Mouse (Mus musculus) kidney, postnatal 36 days (tissue): ENCODE measurements around the gene Cdc42bpa.
A peak's percentile ranks its signal among the peaks of the same experiment; 100 is the strongest.

Experiments used
- DNase-seq, 2 experiments: peaks; one replicate each; pipeline ENCODE4 v3.0.0; 2021 to 2022; ENCODE audit warnings: mixed read lengths in 2 of 2

The Cdc42bpa gene

DNA sequence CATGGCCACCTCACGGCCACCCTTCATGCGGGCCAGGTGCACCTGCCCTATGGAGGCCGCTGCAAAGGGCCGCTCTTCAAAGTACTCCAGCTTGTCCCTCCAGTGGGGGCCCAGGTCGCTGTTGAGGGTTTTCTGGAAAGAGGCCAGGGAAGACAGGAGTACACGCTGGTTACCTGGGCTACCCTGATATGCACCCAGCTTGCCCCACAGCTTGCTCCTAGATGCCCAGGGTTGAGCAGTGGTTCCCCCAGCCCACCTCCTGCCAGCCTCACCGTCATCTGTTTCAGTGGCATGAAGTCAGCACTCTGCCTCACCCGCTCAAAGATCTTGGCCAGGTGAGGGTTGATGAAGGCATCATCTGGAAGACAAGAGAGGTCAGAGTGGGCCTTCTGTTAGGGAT is 209.8 kb downstream of the Cdc42bpa start:
- DNase-seq = no peak

DNA sequence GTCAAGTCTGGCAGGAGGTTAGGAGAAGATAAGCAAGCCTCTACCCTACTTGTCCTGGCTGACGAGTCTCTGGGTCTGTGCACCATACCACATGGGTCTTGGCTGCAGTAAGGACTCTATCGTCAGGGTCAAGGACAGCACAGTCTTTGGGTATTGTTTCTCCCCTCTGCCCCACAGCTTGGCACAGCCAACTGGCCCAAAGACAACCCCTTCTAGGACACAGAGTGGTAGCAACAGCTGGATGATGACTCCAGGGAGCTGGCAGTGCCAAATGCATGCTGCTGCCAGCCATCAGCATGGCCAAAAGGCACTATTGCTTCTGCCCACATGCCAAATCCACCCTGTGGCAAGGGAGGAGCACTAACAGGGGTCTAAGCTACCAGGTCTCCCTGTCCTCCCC is 211.6 kb downstream of the Cdc42bpa start:
- DNase-seq = no peak

DNA sequence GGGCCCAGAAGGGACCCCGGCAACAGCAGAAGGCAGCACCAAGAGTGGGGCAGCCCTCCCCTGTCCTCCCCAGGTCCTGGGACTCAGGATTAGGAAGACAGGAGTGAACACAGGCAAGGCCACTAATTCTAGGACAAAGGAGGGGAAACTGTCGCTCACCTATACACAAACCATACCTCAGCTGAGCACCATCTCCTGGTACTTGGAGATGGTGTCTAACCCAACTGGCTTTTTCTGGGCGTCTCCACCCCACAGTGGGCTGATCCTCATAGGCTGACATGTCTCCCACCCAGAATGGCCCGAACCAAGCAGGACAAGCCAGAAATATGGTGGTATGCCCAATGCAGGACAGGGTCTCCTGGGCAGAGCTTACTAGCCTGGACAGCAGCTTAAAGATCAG is 212.3 kb downstream of the Cdc42bpa start:
- DNase-seq = no peak

DNA sequence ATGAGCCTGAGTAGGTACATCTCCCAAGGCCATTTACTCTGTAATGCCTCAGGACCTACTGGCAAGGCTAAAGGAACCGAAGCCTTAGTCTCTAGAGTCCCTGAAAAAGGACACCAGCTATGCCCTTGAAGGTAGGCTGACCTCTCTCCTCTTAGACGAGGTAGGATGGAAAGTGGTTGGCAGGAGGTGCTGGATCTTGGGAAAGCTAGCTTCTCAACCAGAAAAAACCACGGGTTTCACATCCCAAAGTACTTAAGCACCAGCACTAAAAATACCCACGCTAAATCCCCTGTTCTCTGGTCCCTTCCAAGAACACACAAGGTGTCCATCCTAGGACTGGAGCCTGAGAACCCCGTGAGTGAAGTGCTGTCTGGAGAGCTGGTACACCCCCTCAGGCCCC is 212.7 kb downstream of the Cdc42bpa start:
- DNase-seq = no peak

DNA sequence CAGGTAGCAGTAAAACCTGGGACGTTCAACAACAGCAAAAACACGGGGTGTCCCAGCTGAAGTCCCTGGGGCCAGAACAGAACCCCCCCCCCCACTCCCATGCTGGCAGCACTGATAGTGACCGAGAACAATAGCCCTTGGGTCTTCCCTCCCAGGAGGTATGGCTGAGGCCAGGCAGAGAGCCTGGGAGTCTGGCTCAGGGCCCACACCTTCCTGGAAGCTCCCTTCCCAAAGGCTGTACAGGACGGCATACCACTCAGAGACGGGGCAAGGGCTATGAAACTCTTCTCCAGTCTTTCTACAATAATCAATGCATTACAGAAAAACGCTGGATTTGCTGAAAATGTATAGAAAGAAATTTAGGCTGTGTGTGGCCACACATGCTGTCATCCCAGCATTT is 214.4 kb downstream of the Cdc42bpa start:
- no peak for DNase-seq

DNA sequence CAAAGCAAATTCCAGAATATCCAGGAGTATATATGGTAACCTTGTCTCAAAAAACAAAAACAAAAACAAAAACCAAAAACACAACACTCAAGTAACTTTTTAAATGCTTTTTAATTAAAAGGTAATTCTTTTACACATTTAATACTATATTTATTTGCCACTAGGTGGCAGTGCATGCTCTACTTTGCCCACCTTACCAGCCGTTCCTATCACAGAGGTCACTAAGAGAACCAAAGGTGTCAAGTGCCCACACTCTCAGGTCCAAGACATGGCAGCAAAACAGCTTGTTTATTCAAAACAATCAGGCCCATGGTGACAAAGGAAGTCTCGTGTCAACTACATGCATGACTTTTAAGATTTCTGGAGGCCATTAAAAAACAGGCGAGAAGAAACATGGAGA is 214.9 kb downstream of the Cdc42bpa start:
- no peak for DNase-seq

DNA sequence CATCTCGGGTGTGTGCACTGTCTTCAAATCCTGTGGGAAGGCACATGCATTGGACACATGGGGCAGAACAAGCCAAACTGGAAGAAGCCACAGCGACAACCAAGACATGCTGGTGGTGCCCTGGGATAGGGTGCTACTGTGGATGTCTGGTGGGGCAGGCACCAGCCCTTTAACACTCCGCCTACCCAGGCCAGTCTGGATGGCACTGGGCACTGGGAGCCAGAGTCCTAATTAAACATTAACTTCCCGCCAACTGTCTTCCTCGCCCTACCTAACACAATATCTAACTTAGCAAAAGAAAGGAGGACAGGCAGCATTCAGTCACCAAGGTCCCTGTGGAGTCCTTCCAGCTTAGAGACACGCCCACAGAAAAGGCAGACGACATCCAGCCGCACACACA is 215.4 kb downstream of the Cdc42bpa start:
- DNase-seq = peak; percentile 75 to 89

DNA sequence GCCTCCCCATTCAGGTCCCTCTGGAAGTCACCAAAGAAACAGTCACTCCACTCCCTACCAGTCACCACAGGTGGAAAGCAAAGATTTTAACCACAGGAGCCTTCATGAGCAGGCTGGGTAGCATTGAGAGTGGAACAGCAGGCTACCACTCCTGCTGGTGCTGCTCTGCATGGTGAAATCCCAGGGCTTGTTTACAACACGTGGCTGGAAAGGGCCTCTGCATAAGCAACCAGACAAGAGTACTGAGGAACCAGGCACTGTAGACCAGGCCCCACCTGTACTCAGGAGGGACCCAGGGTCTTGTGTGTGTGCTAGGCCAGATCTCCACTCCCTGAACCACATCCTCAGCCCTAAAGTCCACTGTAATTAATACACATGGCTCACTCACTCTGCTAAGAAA is 216.5 kb downstream of the Cdc42bpa start:
- DNase-seq = no peak

DNA sequence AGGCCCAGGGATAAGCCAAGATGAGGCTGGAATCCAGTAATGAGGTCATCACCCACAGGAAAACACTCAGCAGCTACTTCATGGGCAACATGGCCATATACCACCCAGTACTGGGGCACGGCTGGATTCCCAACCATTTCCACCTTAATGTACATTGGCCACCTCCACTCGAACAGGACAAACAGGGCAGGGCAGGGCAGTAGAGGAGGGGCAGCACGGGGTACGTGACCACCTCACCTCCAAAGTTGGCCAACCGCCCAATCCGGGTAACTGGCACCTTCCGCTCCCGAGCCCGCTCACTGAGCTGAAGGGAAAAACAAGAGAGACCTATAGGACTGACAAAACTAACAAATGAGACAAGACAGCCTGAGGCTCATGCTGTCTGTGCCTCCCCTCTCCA is 218.1 kb downstream of the Cdc42bpa start:
- peak in 1 of 2 experiments; percentile 53 for DNase-seq

DNA sequence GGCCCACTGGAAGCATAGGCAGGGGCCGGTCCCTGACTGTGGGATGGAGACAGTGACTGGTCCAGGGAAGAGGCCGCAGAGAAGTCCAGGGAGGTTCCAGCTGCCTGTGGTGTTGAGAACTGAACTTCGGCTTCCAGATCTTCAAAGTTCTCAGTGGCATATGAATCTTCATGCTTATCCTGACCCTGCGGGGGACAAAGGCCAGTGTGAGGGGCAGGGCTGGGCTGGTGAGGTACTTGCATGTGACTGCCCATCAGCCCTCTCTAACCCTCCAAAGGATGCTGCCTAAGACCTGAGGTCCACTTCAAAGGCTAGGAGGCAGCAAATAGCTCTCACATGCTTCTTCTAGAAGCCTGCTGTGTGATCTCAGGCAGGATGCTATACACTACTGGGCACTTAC is 218.8 kb downstream of the Cdc42bpa start:
- DNase-seq = peak; percentile 45 to 54

DNA sequence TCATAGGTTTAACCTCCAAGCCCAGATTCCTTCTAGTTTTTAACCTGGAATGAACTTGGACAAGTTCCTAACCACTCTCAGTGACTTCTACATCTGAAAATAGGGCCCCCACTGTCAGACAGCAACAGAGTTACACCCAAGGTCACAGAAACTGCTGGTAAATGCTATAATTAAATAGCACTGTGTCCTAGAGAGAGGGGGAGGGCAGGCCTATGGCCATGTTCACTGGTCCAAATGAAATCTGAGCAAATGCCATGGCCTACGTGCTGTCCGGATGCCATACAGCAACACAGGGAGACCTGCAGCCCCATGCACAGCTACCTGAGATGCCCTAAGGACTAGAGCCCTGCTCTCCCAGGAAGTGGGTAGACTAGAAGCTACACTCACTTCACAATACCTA is 219.6 kb downstream of the Cdc42bpa start:
- DNase-seq = no peak

DNA sequence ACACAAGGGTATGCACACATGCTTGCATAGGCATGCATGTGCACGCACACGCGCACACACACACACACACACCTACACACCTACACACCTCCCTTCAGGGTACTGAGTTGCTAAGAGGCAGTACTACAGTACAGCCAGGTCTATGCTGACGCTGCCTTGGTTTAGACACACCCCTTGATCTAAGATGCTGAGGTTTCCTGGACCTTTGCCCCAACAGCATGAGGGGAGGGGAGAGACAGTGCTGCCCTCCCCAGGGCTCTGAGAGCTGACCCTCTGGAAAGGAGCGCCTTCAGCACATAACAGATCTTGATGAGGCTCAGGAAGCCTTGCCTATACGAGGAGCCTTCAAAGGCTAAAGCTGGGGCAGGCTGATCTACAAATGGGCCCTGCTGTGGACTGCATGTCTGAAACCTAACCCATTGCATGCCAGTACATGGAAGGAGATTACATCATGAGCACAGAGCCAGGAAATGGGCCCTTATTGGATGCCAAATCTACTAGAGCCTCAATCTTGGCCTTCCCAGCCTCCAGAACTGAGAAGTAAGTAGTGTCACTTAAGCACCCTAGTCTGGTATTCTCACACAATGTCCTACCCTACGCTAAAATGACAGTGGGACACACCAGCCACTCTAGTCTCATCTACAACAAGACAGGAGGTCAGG is 221.2 kb downstream of the Cdc42bpa start:
- DNase-seq = peak; percentile 68 to 81

DNA sequence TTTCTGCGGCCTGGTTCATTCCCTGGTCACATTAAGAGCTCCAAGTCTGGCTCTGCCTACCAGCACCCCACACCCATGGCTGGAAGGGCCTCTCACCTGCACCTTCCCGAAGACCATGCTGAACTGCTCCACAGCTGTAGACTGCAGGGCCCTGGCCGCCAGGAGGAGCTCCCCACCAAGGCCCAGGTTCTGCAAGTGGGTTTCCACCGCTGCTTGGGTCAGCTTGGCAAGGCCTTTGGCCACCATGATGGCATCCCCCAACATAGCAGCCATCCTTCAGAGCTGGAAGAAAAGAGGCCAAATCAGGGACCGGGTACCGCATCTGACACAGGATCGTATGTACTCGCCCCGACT is 221.7 kb downstream of the Cdc42bpa start:
- DNase-seq = no peak

DNA sequence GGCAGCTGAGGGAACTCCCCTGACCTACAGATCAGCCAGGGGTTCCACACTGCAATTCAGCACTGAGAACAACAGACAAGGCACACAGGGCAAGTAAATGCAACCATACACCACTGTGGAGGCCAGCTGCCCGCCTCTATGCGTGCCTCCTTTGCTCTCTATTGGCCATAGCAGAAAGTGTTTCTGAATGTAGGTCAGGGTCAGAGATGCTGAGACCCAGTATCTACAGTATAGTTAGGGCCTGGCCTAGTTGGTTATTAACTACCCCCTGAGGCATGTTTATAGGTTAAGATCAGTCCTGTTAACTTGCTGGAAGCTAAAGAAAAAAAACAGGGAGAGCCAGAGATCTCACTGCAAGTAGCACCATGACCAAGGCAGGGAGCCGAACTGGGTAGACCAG is 222.5 kb downstream of the Cdc42bpa start:
- peak in 1 of 2 experiments; percentile 68 for DNase-seq

DNA sequence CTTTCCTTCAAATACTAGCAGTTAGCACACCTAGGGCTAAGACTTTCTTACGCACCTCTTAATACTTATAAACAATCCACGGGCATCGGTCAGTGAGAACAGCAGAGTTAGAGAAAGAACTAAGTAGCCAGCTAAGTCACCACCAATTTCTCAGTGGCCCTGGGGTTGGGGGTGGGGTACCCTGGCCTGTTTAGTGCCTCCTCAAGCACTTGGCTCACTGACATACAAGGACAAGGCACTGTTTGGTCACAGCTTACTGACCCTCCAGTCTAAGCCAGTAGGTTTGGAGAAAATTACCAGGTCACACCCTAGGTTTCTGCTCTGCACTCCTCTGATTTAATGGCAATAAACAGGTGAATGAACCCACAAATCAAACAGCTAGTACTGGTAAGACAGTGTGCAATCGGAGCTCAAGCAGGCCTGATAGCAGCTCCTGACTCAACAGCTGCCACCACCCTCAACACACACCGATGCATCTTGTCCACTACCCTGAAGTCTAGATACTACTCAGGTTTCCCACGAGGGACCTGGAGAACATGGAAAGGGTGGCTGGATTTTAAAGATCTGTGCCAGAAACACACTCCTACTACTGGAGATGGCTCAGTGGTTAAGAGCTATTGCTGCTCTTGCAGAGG is 223.4 kb downstream of the Cdc42bpa start:
- peak in 1 of 2 experiments; percentile 58 for DNase-seq

DNA sequence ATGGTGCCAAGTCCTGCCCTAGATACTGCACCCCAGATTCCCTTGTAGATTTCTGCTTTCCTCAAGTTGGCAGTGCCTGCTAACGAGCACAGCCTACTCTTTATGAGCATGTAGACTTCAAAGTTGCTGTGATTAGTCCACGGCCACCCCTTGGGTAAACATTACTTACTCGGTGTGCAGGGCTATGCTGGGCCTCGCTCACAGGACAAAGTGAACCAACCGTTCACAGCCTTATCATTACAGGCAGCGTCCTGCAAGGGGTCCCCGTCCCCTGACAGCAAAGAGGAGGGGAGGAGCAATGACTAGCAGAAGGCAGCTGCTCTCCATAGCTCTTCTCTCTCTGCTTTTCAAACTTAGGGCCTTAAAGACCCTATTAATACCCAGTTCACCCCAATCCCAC is 224.5 kb downstream of the Cdc42bpa start:
- no peak for DNase-seq

DNA sequence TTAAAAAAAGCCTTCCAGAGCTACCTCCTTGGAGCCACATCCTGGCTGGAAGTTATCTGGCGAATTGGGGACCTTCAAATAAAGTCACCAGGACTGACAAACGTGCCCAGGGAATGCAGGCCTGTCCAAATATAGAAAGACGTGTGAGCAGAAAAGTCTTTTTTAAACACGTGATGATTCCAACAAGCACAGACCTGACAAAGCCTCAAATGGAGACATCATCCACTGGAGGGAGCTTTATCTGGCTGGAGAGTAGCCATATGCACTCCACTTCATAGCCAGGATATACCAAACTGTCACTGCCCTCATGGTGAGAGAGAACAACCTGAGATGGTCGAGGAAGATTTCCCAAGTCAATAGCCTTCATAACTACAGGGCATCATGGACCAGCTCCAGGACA is 225.6 kb downstream of the Cdc42bpa start:
- DNase-seq = no peak

DNA sequence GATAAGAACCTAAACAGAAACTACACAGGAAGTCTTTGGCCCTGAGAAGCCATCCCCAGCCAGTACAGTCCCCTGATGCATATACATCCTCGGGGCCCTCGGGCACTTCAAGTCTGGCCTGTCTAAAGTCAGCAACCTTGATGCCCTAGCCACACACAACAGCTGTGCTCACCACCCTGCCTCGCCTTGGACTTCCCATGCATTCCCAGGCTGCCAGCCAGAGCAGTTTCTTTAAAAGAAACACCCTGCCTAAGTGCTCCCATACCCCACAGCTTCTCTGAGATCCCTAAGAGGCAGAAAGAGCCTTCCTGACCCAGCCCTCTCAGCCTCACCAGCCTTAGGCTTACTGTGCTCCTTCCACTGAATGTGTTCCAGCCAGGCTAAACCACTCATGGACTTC is 226.1 kb downstream of the Cdc42bpa start:
- no peak for DNase-seq

DNA sequence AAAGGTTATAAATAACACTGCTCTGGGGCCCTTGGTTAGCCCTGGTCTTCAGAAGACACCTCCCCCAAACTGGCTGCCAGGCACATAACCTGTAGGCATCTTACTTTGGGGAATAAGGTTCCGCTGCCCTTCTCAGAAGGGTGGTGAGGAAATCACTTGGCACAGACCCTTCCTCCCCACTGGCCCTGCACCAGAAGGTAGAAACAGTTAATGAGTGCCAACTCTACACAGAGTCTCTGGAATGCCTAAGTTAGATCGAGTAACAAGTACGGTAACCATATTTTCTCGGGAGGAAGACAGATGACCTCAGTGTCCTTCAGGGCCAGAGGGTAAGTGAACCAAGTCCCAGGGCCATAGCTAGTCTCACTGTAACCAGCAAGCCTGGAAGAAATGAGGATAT is 228.7 kb downstream of the Cdc42bpa start:
- peak; percentile 64 to 80 for DNase-seq

DNA sequence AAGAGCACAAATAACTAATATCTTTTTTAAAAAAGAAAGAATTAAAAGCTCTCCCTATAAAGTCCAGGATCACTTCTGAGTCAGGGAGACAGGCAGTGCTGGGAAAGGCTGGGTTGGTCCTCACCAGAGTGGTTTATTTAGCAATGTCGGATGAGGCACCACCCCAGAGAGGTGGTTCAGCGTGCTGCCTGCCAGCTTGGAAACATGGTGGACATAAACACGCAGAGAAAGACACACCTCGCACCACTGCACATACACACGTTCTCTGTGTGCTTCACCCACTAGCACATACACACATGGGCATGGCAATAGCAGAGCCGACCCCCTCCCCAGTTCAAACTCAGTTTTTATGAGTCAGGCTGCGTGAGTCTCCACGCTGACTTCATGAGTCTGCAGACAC is 230.8 kb downstream of the Cdc42bpa start:
- DNase-seq = no peak

DNA sequence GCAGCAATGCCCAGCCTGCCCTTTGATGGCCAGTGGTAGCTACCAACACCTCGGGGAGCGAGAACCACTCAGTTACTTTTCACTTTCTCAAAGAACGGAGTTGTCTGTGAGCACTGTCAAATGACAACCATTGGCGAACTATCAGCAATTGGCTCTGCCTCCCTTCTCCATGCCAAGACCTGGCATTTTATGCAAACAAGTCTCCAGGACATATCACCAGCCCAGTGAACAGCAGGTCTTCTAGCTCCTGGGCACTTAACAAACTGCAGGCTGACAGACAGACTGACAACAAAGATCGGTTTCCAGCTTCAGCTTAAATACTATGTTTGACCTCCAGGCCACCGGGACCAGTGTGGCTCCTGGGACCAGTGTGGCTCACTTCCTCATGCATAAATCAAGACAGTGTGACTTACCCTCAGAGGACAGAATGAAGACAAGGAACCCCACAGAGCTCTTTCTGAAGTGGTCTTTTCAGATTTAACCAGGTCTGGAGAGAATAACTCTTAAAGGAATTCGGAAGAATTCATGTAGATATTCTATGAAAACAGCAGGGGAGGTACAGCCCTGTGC is 231.5 kb downstream of the Cdc42bpa start:
- DNase-seq = no peak

DNA sequence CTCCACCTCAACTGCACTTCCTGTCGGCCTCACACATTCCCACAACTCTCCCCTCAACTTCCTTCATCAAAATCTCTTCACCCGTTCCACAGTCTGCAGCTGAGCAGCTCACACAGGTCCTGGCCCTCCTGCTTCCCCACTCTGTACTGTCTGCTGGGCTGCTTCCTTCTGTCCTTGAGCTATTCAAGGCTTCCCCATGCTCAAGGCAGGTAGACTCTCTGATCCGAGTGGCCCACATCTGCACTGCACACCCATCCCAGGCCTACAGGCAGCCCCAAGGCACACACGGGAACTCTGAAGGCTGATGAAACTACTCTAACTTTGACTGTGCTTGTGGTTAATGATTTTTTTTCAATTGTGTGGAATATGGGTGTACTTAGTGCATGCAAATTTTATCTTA is 232.6 kb downstream of the Cdc42bpa start:
- DNase-seq = no peak

DNA sequence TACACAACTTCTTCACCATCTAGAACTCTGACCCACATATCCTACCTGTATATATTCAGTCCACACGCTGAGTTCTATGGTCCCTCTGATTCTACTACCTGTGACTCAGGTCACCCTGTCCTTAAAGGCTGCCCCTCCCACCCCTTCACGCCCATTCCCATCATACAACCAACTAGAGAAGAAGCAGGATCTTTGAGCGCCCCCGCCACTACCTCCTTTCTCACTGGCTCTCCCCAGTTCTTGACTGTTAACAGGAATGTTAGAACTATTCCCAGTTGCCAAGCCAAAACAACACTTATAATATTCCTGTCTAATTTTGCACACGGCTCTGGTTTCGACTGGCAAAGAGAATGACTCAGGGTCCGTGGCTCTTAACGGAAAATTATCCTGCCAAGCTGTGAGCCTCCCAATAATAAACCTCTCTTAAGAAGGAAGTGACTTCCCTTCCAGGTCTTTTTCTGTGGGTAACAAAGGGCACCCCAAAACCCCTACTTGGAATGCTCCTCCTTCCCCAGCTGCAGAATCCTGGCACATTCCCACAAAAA is 233.2 kb downstream of the Cdc42bpa start:
- no peak for DNase-seq

DNA sequence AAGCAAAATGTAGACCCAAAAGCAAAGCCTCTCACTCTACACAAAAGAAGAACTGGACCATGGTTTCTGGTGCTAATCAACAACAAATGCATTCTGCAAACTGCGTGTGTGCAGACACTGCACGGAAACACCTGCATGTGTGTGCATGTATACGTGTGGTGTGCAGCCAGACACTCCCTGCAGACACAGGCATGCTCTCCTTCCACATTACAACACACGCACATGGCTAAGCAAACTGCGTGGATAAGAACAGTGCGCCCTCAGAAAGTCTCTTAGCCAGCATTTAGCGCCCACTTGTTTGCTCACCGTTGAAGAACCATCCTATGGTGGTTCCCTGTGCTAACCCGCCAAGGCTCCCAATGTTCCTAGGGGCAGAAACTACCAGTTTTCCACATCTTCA is 233.8 kb downstream of the Cdc42bpa start:
- DNase-seq = no peak
